Mouse (Mus musculus): Measurements from ENCODE around the gene Otop3. TPM values are rescaled to one million over a fixed set of nuclear protein-coding genes. Genes with fewer than 3 reads are reported as not detected.
A peak's percentile ranks its signal among the peaks of the same experiment; 100 is the strongest.

Gene Otop3
- not detected in 2 replicates for polyA plus RNA-seq (2016; fragmentation: Nextera tagmentation; extraction: Ambion mirVana)

GRCm38 (mm10) chr11:115334531-115334930, at the start of gene Otop3:
Otop3 (plus strand) TSS chr11:115334731.
- peaks cover 35% of the 10 kb centered on the region for H3K4me1 ChIP-seq
- peak within 1 kb of the TSS; percentile 44 for H3K4me3 ChIP-seq
- H3K27me3 ChIP-seq (ENCODE audit: poor library complexity, severe bottlenecking), result peaks cover 88% of the 10 kb centered on the region
- 3% methylated on average over 29 of the region's 29 CpGs for WGBS
- H3K27ac ChIP-seq, result no peak within 1 kb of the TSS
- DNase-seq (ENCODE audit: extremely low spot score, low spot score), result no peak
- no peaks in the 10 kb centered on the region for H3K9me3 ChIP-seq
- H3K36me3 ChIP-seq (replicated peaks), result no peaks in the 10 kb centered on the region

DNA sequence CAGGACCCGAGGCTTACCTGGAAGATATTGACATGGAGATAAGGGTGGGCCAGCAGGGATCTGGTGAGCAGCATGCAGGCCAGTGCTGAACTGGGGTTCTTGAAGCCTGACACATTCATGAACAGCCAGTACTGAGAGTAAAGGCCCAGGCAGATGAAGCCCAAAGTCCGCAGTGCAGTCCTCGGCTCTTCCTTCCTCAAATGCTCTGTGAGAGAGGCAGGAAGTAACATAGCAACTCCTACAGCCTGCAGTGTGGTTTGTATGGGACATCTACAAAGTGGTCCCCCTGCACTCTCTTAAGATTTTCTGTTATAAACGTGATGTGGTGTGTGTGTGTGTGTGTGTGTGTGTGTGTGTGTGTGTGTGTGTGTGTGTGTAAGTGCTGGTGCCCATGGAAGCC, 49.2 kb upstream of the Otop3 start:
- 79% methylated on average over 4 of the region's 4 CpGs for WGBS
- Histone ChIP-seq H3K27ac (no peak overlapping the region), H3K4me3 (no peak overlapping the region), H3K27me3 (ENCODE audit: poor library complexity, severe bottlenecking) (no peaks in the 10 kb centered on the region), H3K36me3 (replicated peaks) (no peaks in the 10 kb centered on the region), H3K4me1 (peaks cover 3% of the 10 kb centered on the region; the same call in 1 of the 2 replicates), H3K9me3 (no peaks in the 10 kb centered on the region)
- DNase-seq (ENCODE audit: extremely low spot score, low spot score), result no peak

DNA sequence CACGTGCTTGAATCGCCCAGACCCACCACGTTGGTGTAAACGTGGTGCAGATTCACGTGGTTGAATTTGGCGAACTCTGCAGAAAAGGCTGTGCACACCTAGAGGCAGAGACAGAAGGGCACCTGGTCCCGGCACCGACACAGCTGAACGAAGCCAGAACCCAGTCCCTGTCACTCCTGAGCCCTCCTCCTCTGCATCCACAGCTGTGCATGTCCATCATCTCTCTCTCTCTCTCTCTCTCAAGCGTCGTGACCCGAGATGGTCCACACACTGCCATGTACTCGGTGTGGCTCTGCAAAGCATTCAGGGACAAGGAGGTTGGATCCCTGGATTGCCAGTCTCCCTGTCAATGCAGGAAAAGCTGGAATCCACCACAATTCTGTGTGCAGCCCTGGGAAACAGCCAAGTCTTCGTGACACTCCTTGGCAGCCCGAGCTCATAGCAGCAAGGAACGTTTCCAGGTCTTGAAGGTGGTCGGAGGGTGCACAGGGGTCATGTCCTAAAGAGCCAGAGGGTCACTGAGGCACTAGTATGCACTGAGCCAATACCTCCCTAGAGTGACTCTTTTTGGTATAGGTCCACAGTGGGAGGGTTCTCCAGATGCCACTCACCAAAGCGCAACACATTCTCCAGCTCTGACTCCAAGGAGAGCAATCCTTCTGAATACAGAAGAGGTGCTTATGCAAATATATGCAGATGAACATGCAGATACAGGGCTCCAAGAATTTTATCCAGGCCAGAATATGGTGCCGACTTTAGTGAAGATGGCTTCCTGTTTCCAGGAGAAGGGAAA, 48.1 kb upstream of the Otop3 start:
- DNase-seq (ENCODE audit: extremely low spot score, low spot score), result no peak
- H3K36me3 ChIP-seq (replicated peaks), result no peaks in the 10 kb centered on the region

GRCm38 (mm10) chr11:115287386-115287785, 47.1 kb upstream of the Otop3 start:
- Histone ChIP-seq H3K27me3 (ENCODE audit: poor library complexity, severe bottlenecking) (no peaks in the 10 kb centered on the region), H3K4me1 (peaks cover 3% of the 10 kb centered on the region), H3K27ac (no peak overlapping the region), H3K4me3 (no peak overlapping the region), H3K36me3 (replicated peaks) (no peaks in the 10 kb centered on the region), H3K9me3 (no peaks in the 10 kb centered on the region)
- no peak for DNase-seq (ENCODE audit: extremely low spot score, low spot score)
- 89% methylated on average over 5 of the region's 5 CpGs for WGBS

More for the DNA sequence above, 48.1 kb upstream of the Otop3 start:
- H3K27ac ChIP-seq, result no peak overlapping the region
- WGBS, result 83% methylated on average over 19 of the region's 19 CpGs
- no peaks in the 10 kb centered on the region for H3K9me3 ChIP-seq
- no peaks in the 10 kb centered on the region for H3K27me3 ChIP-seq (ENCODE audit: poor library complexity, severe bottlenecking)
- H3K4me3 ChIP-seq, result no peak overlapping the region
- peaks cover 3% of the 10 kb centered on the region; the same call in 1 of the 2 replicates for H3K4me1 ChIP-seq

GRCm38 (mm10) chr11:115288305-115288704, 46.2 kb upstream of the Otop3 start:
- Histone ChIP-seq H3K27me3 (ENCODE audit: poor library complexity, severe bottlenecking) (no peaks in the 10 kb centered on the region), H3K36me3 (replicated peaks) (no peaks in the 10 kb centered on the region), H3K4me3 (no peak overlapping the region), H3K27ac (no peak overlapping the region), H3K9me3 (no peaks in the 10 kb centered on the region), H3K4me1 (peaks cover 5% of the 10 kb centered on the region)
- no peak for DNase-seq (ENCODE audit: extremely low spot score, low spot score)
- WGBS, result 92% methylated on average over 2 of the region's 2 CpGs

DNA sequence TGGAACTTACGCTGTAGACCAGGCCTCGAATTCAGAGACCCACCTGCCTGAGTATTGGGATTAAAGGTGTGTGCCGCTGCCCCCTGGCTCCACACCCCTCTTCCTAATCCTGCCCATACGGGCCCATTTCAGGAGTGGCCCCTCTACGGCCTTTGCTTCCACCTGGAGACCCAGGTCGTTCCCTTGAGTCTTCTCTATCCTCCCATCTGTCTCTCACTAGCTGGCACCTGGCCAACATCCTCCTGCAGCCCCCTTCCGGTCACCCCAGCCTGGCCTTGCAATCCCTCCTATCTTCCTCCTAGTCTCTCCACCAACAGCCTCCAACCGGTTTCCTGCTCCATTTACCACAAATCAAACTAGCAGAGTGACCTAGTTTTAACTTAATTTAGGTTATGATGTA, 44.6 kb upstream of the Otop3 start:
- H3K4me3 ChIP-seq, result no peak overlapping the region
- no peak overlapping the region for H3K27ac ChIP-seq
- whole genome bisulfite sequencing, result 84% methylated on average over 8 of the region's 8 CpGs
- no peaks in the 10 kb centered on the region for H3K9me3 ChIP-seq
- DNase-seq (ENCODE audit: extremely low spot score, low spot score), result no peak
- H3K4me1 ChIP-seq, result peaks cover 6% of the 10 kb centered on the region
- H3K36me3 ChIP-seq (replicated peaks), result no peaks in the 10 kb centered on the region
- no peaks in the 10 kb centered on the region for H3K27me3 ChIP-seq (ENCODE audit: poor library complexity, severe bottlenecking)

GRCm38 (mm10) chr11:115290314-115290713, 44.2 kb upstream of the Otop3 start:
- DNase-seq (ENCODE audit: extremely low spot score, low spot score), result no peak
- Histone ChIP-seq H3K36me3 (replicated peaks) (no peaks in the 10 kb centered on the region), H3K9me3 (no peaks in the 10 kb centered on the region), H3K4me3 (no peak overlapping the region), H3K27me3 (ENCODE audit: poor library complexity, severe bottlenecking) (no peaks in the 10 kb centered on the region), H3K27ac (no peak overlapping the region), H3K4me1 (peaks cover 6% of the 10 kb centered on the region)
- 86% methylated on average over 1 of the region's 1 CpGs for WGBS

- Histone ChIP-seq H3K36me3 (replicated peaks) (no peaks in the 10 kb centered on the region), H3K27ac (no peak overlapping the region), H3K27me3 (ENCODE audit: poor library complexity, severe bottlenecking) (peaks cover 4% of the 10 kb centered on the region), H3K4me1 (peaks cover 6% of the 10 kb centered on the region), H3K9me3 (no peaks in the 10 kb centered on the region), H3K4me3 (no peak overlapping the region)
- WGBS, result 97% methylated on average over 6 of the region's 6 CpGs
- no peak for DNase-seq (ENCODE audit: extremely low spot score, low spot score)
These were observed 43.6 kb upstream of the Otop3 start for GRCm38 (mm10) chr11:115290919-115291318.

GRCm38 (mm10) chr11:115291503-115291902, 43.0 kb upstream of the Otop3 start:
- peaks cover 6% of the 10 kb centered on the region for H3K4me1 ChIP-seq
- H3K4me3 ChIP-seq, result no peak overlapping the region
- no peaks in the 10 kb centered on the region for H3K9me3 ChIP-seq
- no peak for DNase-seq (ENCODE audit: extremely low spot score, low spot score)
- H3K27me3 ChIP-seq (ENCODE audit: poor library complexity, severe bottlenecking), result peaks cover 10% of the 10 kb centered on the region
- no peaks in the 10 kb centered on the region for H3K36me3 ChIP-seq (replicated peaks)
- WGBS, result 81% methylated on average over 10 of the region's 10 CpGs
- no peak overlapping the region for H3K27ac ChIP-seq

- no peak overlapping the region for H3K27ac ChIP-seq
- 71% methylated on average over 14 of the region's 14 CpGs for WGBS
- peaks cover 23% of the 10 kb centered on the region for H3K27me3 ChIP-seq (ENCODE audit: poor library complexity, severe bottlenecking)
- no peaks in the 10 kb centered on the region for H3K36me3 ChIP-seq (replicated peaks)
- no peak for DNase-seq (ENCODE audit: extremely low spot score, low spot score)
- H3K4me3 ChIP-seq, result no peak overlapping the region
- no peaks in the 10 kb centered on the region for H3K9me3 ChIP-seq
- H3K4me1 ChIP-seq, result peaks cover 16% of the 10 kb centered on the region
These were observed 41.7 kb upstream of the Otop3 start for GRCm38 (mm10) chr11:115292631-115293375.

- H3K9me3 ChIP-seq, result no peaks in the 10 kb centered on the region
- WGBS, result 93% methylated on average over 11 of the region's 11 CpGs
These were observed 38.6 kb upstream of the Otop3 start for GRCm38 (mm10) chr11:115295939-115296338.

DNA sequence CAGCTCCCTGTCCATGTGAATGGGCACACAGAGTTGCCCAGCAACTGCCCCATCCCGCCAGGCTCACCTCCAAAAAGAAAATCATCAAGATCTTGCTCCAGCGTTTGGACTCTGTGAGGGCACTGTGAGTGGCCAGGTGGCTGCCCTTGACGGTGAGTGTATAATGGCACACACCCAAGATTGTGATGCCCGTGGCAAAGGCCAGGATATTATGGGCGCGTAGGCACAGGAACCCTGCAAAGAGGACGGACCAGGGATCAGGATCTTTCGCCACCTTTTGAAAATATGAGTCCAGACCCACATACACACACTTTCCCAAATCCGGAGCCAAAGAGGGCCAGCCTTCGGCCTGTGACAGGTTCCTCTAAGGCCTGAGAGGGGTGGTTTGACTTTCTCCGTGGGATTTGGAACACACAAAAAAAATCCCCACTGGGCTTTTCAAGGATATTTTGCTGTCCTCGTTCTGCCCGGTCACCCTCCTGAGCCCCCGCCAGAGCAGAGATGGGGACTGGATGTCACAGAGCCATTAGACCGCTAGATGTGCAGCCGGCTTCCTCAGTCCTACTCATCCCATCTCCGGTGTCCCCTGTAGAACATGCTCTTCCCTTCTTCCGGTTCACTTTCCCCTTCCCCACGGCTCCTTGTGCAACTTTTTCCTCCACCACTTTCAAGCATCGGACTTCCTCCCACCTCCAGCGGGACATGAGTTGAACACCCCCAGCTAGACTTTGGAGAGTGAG, 37.9 kb upstream of the Otop3 start:
- Histone ChIP-seq H3K4me1 (peaks cover 19% of the 10 kb centered on the region), H3K36me3 (replicated peaks) (no peaks in the 10 kb centered on the region), H3K27me3 (ENCODE audit: poor library complexity, severe bottlenecking) (peaks cover 43% of the 10 kb centered on the region), H3K27ac (peak overlapping the region; percentile 80), H3K9me3 (no peaks in the 10 kb centered on the region), H3K4me3 (peak overlapping the region; percentile 56)
- 55% methylated on average over 21 of the region's 21 CpGs for WGBS
- DNase-seq (ENCODE audit: extremely low spot score, low spot score), result no peak

More at GRCm38 (mm10) chr11:115295939-115296338, 38.6 kb upstream of the Otop3 start:
- H3K4me3 ChIP-seq, result no peak overlapping the region
- peaks cover 43% of the 10 kb centered on the region for H3K27me3 ChIP-seq (ENCODE audit: poor library complexity, severe bottlenecking)
- H3K36me3 ChIP-seq (replicated peaks), result no peaks in the 10 kb centered on the region
- peaks cover 19% of the 10 kb centered on the region for H3K4me1 ChIP-seq
- no peak for DNase-seq (ENCODE audit: extremely low spot score, low spot score)
- no peak overlapping the region for H3K27ac ChIP-seq

All from forebrain, embryonic 10.5 days (tissue).